Mouse (Mus musculus) hindbrain, embryonic 11.5 days (tissue): Measurements from ENCODE around the gene Ggn. TPM values are rescaled to one million over a fixed set of nuclear protein-coding genes. Genes with fewer than 3 reads are reported as not detected.
"Not testable (repeated sequence)": the region's sequence is repeated elsewhere in the genome, so short reads cannot be mapped to it uniquely, and the experiment has no call there.

Source experiments
- ATAC-seq: fragments of 200-750 bp; cut with Nextera tagmentation; 2 replicates; pipeline ENCODE4 v1.8.0; 2017; ENCODE audit warnings: mild to moderate bottlenecking, moderate TSS enrichment, moderate library complexity; ENCODE audit not compliant: low FRiP score
- DNase-seq: peaks from one replicate; pipeline ENCODE4 v3.0.0-alpha.2; 2015; ENCODE audit warnings: low spot score
- H3K27ac ChIP-seq: fragments of 300-500 bp; sonication (generic); 2 replicates; pipeline ENCODE4 v1.5.1; 2014; ENCODE audit warnings: mild to moderate bottlenecking, low read depth, low read length
- H3K27me3 ChIP-seq: fragments of 300-500 bp; sonication (generic); 2 replicates; pipeline ENCODE4 v1.6.1; 2014; ENCODE audit warnings: mild to moderate bottlenecking, low read length, moderate library complexity, mixed read lengths; ENCODE audit not compliant: control insufficient read depth, insufficient read depth
- H3K36me3 ChIP-seq: fragments of 300-500 bp; sonication (generic); 2 replicates; pipeline ENCODE4 v1.6.1; 2014; ENCODE audit warnings: mild to moderate bottlenecking, low read length, moderate library complexity, mixed read lengths; ENCODE audit not compliant: control insufficient read depth, insufficient read depth
- H3K4me1 ChIP-seq: fragments of 300-500 bp; sonication (generic); replicated peaks from 2 replicates; pipeline ENCODE4 v1.6.1; 2014; ENCODE audit warnings: low read length, mixed read lengths; ENCODE audit not compliant: control insufficient read depth, insufficient read depth
- H3K4me2 ChIP-seq: fragments of 300-500 bp; sonication (generic); replicated peaks from 2 replicates; pipeline ENCODE4 v1.6.1; 2014; ENCODE audit warnings: mild to moderate bottlenecking, low read depth, low read length
- H3K4me3 ChIP-seq: fragments of 300-500 bp; sonication (generic); 2 replicates; pipeline ENCODE4 v1.5.1; 2014; ENCODE audit warnings: low read depth, low read length
- H3K9ac ChIP-seq: fragments of 300-500 bp; sonication (generic); 2 replicates; pipeline ENCODE4 v1.6.1; 2014; ENCODE audit warnings: low read depth, low read length
- H3K9me3 ChIP-seq: fragments of 300-500 bp; sonication (generic); 2 replicates; pipeline ENCODE4 v1.6.1; 2016; ENCODE audit warnings: low read length; ENCODE audit not compliant: control insufficient read depth
- WGBS: fragments of 180-500 bp; shearing (Covaris S2); extraction: QIAGEN DNeasy Blood & Tissue Kit; methylation state at CpG from one replicate; pipeline ENCODE4 v1.1.7; 2014; 5-methylcytosine and 5-hydroxymethylcytosine counted together
- polyA plus RNA-seq: library from polyadenylated mRNA; unstranded; fragments of >200 nt; fragmentation: Nextera tagmentation; extraction: Ambion mirVana; gene quantifications from 2 replicates; pipeline ENCODE4 v1.2.1, GENCODE M21; 2014

The Ggn gene
- polyA plus RNA-seq, 1 experiment from 2014 or later = 0.69 TPM

- H3K27ac ChIP-seq = no peak overlapping the region
- no peak overlapping the region for H3K4me3 ChIP-seq
- H3K9me3 ChIP-seq = no peaks in the 10 kb centered on the region
- WGBS = 41% methylated on average over 16 of the region's 16 CpGs
- DNase-seq (no peak), ATAC-seq (no peak)
- H3K9ac ChIP-seq = no peak overlapping the region
- H3K4me2 ChIP-seq = no peak overlapping the region
- peaks cover 5% of the 10 kb centered on the region for H3K27me3 ChIP-seq
- H3K4me1 ChIP-seq = no peaks in the 10 kb centered on the region
- no peaks in the 10 kb centered on the region for H3K36me3 ChIP-seq
Measured at GRCm38 (mm10) chr7:29137429-29137828, 32.6 kb upstream of the Ggn start.

- H3K4me3 ChIP-seq, H3K9me3 ChIP-seq, H3K9ac ChIP-seq, H3K36me3 ChIP-seq, H3K4me2 ChIP-seq, H3K4me1 ChIP-seq, DNase-seq, H3K27me3 ChIP-seq, H3K27ac ChIP-seq, ATAC-seq: not testable (repeated sequence)
- 89% methylated on average over 3 of the region's 4 CpGs for WGBS
Measured at GRCm38 (mm10) chr7:29139237-29139636, 30.8 kb upstream of the Ggn start.

- H3K9me3 ChIP-seq = no peaks in the 10 kb centered on the region
- no peak overlapping the region for H3K4me2 ChIP-seq
- DNase-seq (no peak), ATAC-seq (no peak)
- no peak overlapping the region for H3K9ac ChIP-seq
- no peaks in the 10 kb centered on the region for H3K4me1 ChIP-seq
- H3K36me3 ChIP-seq = no peaks in the 10 kb centered on the region
- WGBS = 84% methylated on average over 8 of the region's 8 CpGs
- H3K27me3 ChIP-seq = no peaks in the 10 kb centered on the region; the same call in 1 of the 2 replicates
- H3K27ac ChIP-seq = no peak overlapping the region
- H3K4me3 ChIP-seq = no peak overlapping the region
Measured at GRCm38 (mm10) chr7:29141416-29141815, 28.6 kb upstream of the Ggn start.

- no peak overlapping the region for H3K9ac ChIP-seq
- H3K27ac ChIP-seq = no peak overlapping the region
- DNase-seq (no peak), ATAC-seq (no peak)
- no peak overlapping the region for H3K4me3 ChIP-seq
- no peaks in the 10 kb centered on the region for H3K27me3 ChIP-seq
- H3K4me1 ChIP-seq = no peaks in the 10 kb centered on the region
- WGBS = 92% methylated on average over 4 of the region's 4 CpGs
- H3K9me3 ChIP-seq = no peaks in the 10 kb centered on the region
- no peaks in the 10 kb centered on the region for H3K36me3 ChIP-seq
- H3K4me2 ChIP-seq = no peak overlapping the region
Measured at GRCm38 (mm10) chr7:29144006-29144405, 26.0 kb upstream of the Ggn start.

GRCm38 (mm10) chr7:29146625-29147367 is 23.2 kb upstream of the Ggn start:
- H3K27me3 ChIP-seq = no peaks in the 10 kb centered on the region
- WGBS = 84% methylated on average over 7 of the region's 7 CpGs
- no peak overlapping the region for H3K27ac ChIP-seq
- no peak for ATAC-seq
- no peaks in the 10 kb centered on the region for H3K4me1 ChIP-seq
- H3K9me3 ChIP-seq = no peaks in the 10 kb centered on the region
- H3K9ac ChIP-seq = no peak overlapping the region
- DNase-seq = no peak
- no peak overlapping the region for H3K4me2 ChIP-seq
- H3K36me3 ChIP-seq = no peaks in the 10 kb centered on the region
- H3K4me3 ChIP-seq = no peak overlapping the region

- no peaks in the 10 kb centered on the region for H3K27me3 ChIP-seq
- no peak overlapping the region for H3K27ac ChIP-seq
- H3K9me3 ChIP-seq = no peaks in the 10 kb centered on the region
- H3K4me3 ChIP-seq = no peak overlapping the region
- ATAC-seq (no peak), DNase-seq (no peak)
- no peak overlapping the region for H3K4me2 ChIP-seq
- 87% methylated on average over 15 of the region's 15 CpGs for WGBS
- no peaks in the 10 kb centered on the region for H3K36me3 ChIP-seq
- no peaks in the 10 kb centered on the region for H3K4me1 ChIP-seq
- H3K9ac ChIP-seq = no peak overlapping the region
Measured at GRCm38 (mm10) chr7:29148771-29149170, 21.2 kb upstream of the Ggn start.

- Histone ChIP-seq H3K4me1 (no peaks in the 10 kb centered on the region), H3K27ac (no peak overlapping the region)
- no peak for ATAC-seq
Measured at GRCm38 (mm10) chr7:29151486-29151885, 18.5 kb upstream of the Ggn start.

GRCm38 (mm10) chr7:29154018-29154720 is 15.8 kb upstream of the Ggn start:
- Histone ChIP-seq H3K4me1 (no peaks in the 10 kb centered on the region), H3K27ac (no peak overlapping the region), H3K4me3 (no peak overlapping the region), H3K36me3 (no peaks in the 10 kb centered on the region), H3K9me3 (no peaks in the 10 kb centered on the region), H3K4me2 (no peak overlapping the region), H3K27me3 (peaks cover 5% of the 10 kb centered on the region; the same call in 1 of the 2 replicates), H3K9ac (no peak overlapping the region)
- DNase-seq (no peak), ATAC-seq (no peak)
- WGBS = 96% methylated on average over 14 of the region's 14 CpGs

More at GRCm38 (mm10) chr7:29151486-29151885, 18.5 kb upstream of the Ggn start:
- no peak for DNase-seq
- WGBS = 74% methylated on average over 10 of the region's 10 CpGs
- Histone ChIP-seq H3K36me3 (no peaks in the 10 kb centered on the region), H3K4me3 (no peak overlapping the region), H3K9me3 (no peaks in the 10 kb centered on the region), H3K4me2 (no peak overlapping the region), H3K9ac (no peak overlapping the region), H3K27me3 (0 out of 2 replicates have a peak, but pooled peaks cover 2% of the 10 kb centered on the region)
